ENCODE assay signal across 1 mouse cellular context in the genomic region with DNA sequence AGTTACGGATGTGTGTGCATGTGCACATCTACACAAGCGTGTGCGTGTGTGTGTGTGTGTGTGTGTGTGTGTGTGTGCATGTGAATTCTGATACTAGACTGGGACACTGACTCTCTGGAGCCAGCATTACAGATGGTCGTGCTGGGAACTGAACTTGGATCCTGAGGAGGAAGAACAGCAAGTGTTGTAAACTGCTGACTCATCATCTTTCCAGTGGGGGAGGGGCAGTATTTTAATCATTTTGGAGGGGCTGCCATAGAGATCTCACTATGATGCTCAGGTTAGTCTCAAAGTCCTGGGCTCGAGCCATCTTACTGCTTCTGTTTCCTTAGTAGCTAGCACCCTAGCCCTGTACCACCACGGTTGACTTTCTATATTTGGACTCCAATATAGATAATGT.
TF ChIP-seq lines count a peak whose summit lies in the region.

No protein-coding gene starts in this region.

TF ChIP-seq in CH12.LX, 34 proteins besides CTCF, POLR2A, EP300 and RAD21 (continued from another document):
- no peak for TF ChIP-seq NRF1 (IDR thresholded peaks at IDR 0.05; ENCODE audit: low read depth, low read length)
- TF ChIP-seq ZKSCAN1 (IDR thresholded peaks at IDR 0.05; ENCODE audit: borderline replicate concordance, low read depth, low read length), result no peak
- no peak for TF ChIP-seq GABPA (IDR thresholded peaks at IDR 0.05; ENCODE audit: insufficient replicate concordance, low read depth, low read length)
